Mouse (Mus musculus) testis, adult 2 months (tissue): ENCODE measurements around the gene Scn5a.

Experiments used
- CTCF ChIP-seq: fragments of 200-500 bp; IDR thresholded peaks from 2 replicates; pipeline ENCODE4 v1.5.1; 2012; ENCODE audit warnings: low read depth, mild to moderate bottlenecking, inconsistent platforms, low read length, moderate library complexity; ENCODE audit not compliant: control insufficient read depth, insufficient read depth, insufficient replicate concordance
- POLR2A ChIP-seq: fragments of 200-500 bp; IDR thresholded peaks from 2 replicates; pipeline ENCODE4 v1.6.1; 2012; ENCODE audit warnings: low read depth, mild to moderate bottlenecking, inconsistent platforms, low read length, moderate library complexity; ENCODE audit not compliant: control insufficient read depth

GRCm38 (mm10) chr9:119496354-119496753, 82.5 kb downstream of the Scn5a start:
- TF ChIP-seq CTCF (no peak), POLR2A (no peak)
